Comparison of ENCODE assay signal across 8 mouse cellular contexts in genomic region chr14:24500845-24501186, GRCm38 (mm10). TPM values are rescaled to one million over a fixed set of nuclear protein-coding genes. Genes with fewer than 3 reads are reported as not detected.
DNase-seq lines count a peak whose midpoint lies in the region; ATAC-seq and TF ChIP-seq lines count a peak whose summit lies in the region.

No protein-coding gene starts in this region.

- TF ChIP-seq POLR2A in MEL (IDR thresholded peaks at IDR 0.05; ENCODE audit: control insufficient read depth in 1 of 2, insufficient read depth in 1 of 2, low read depth in 1 of 2, low read length in 2 of 2, poor library complexity in 1 of 2): no peak

- H3K4me3 ChIP-seq in heart, embryonic 12.5 days: no peak overlapping the region
- no peak overlapping the region for H3K4me3 ChIP-seq in MEL (ENCODE audit: control insufficient read depth in 1 of 2, insufficient read depth in 1 of 2, low read depth in 2 of 2, low read length in 2 of 2)
- no peak overlapping the region for H3K4me3 ChIP-seq in hindbrain, embryonic 13.5 days
- no peak overlapping the region for H3K4me3 ChIP-seq in midbrain, embryonic 11.5 days (ENCODE audit: low read depth, low read length)

- H3K79me2 ChIP-seq in MEL (ENCODE audit: control insufficient read depth, insufficient read depth, low read length, poor library complexity): no peaks in the 10 kb centered on the region; the same call in 1 of the 2 replicates

- peak overlapping the region; percentile 43 for H3K9ac ChIP-seq in heart, embryonic 12.5 days
- no peak overlapping the region for H3K9ac ChIP-seq in MEL (ENCODE audit: control insufficient read depth, low read depth, low read length, poor library complexity, severe bottlenecking)
- peak overlapping the region; percentile 65 for H3K9ac ChIP-seq in hindbrain, embryonic 13.5 days
- peak overlapping the region; percentile 54 for H3K9ac ChIP-seq in midbrain, embryonic 11.5 days (ENCODE audit: low read length)

- DNase-seq in heart, adult 11 months: no peak
- DNase-seq in MEL (ENCODE audit: low read depth, low spot score): no peak
- no peak for DNase-seq in midbrain, embryonic 11.5 days (ENCODE audit: low spot score, missing footprints)
- no peak for DNase-seq in retina, postnatal 1 day
- DNase-seq in frontal cortex, adult 2 months (ENCODE audit: extremely low spot score in 1 of 2, low spot score in 1 of 2): no peak
- DNase-seq in adrenal gland, adult 18-20 months (ENCODE audit: low spot score in 2 of 2): no peak

- H3K27ac ChIP-seq in heart, embryonic 12.5 days (ENCODE audit: poor library complexity, severe bottlenecking): no peak overlapping the region
- no peak overlapping the region for H3K27ac ChIP-seq in MEL (ENCODE audit: control insufficient read depth, low read depth, low read length)
- peak overlapping the region; percentile 94 for H3K27ac ChIP-seq in hindbrain, embryonic 13.5 days
- H3K27ac ChIP-seq in midbrain, embryonic 11.5 days (ENCODE audit: low read depth, low read length): peak overlapping the region; percentile 90

- no peak for ATAC-seq in heart, embryonic 12.5 days (ENCODE audit: insufficient number of reproducible peaks, low FRiP score)
- ATAC-seq in hindbrain, embryonic 13.5 days (ENCODE audit: low FRiP score): peak; percentile 57
- no peak; the same call in 1 of the 2 replicates for ATAC-seq in midbrain, embryonic 11.5 days (ENCODE audit: low FRiP score)

- H3K4me2 ChIP-seq in heart, embryonic 12.5 days: peak overlapping the region; percentile 54
- peak overlapping the region; percentile 16; the same call in 1 of the 2 replicates for H3K4me2 ChIP-seq in hindbrain, embryonic 13.5 days
- H3K4me2 ChIP-seq in midbrain, embryonic 11.5 days: peak overlapping the region; percentile 22

- H3K4me1 ChIP-seq in heart, embryonic 12.5 days (replicated peaks): peaks cover 7% of the 10 kb centered on the region
- H3K4me1 ChIP-seq in MEL (ENCODE audit: control insufficient read depth in 1 of 2, insufficient read depth in 2 of 2, low read length in 2 of 2): no peaks in the 10 kb centered on the region; a peak in 2 of 4 replicates
- H3K4me1 ChIP-seq in hindbrain, embryonic 13.5 days (replicated peaks): peaks cover 17% of the 10 kb centered on the region
- peaks cover 7% of the 10 kb centered on the region for H3K4me1 ChIP-seq in midbrain, embryonic 11.5 days (ENCODE audit: control insufficient read depth, insufficient read depth, low read length)

- no peak for TF ChIP-seq RAD21 in MEL (IDR thresholded peaks at IDR 0.05; ENCODE audit: low read depth, low read length)

- no peaks in the 10 kb centered on the region for H3K27me3 ChIP-seq in heart, embryonic 12.5 days (replicated peaks)
- no peaks in the 10 kb centered on the region for H3K27me3 ChIP-seq in MEL (ENCODE audit: control insufficient read depth in 1 of 2, insufficient read depth in 2 of 2, low read length in 2 of 2)
- H3K27me3 ChIP-seq in hindbrain, embryonic 13.5 days: no peaks in the 10 kb centered on the region
- H3K27me3 ChIP-seq in midbrain, embryonic 11.5 days (ENCODE audit: control insufficient read depth, insufficient read depth, low read length): no peaks in the 10 kb centered on the region

- no peak for TF ChIP-seq CTCF in MEL (IDR thresholded peaks at IDR 0.05 in 2 of 3, conservative IDR thresholded peaks at IDR 0.05 in 1 of 3; ENCODE audit: control insufficient read depth in 1 of 3, insufficient read depth in 1 of 3, low read depth in 2 of 3, low read length in 3 of 3, poor library complexity in 1 of 3, severe bottlenecking in 1 of 3)

- H3K36me3 ChIP-seq in heart, embryonic 12.5 days: peaks cover 39% of the 10 kb centered on the region
- H3K36me3 ChIP-seq in MEL (ENCODE audit: control insufficient read depth in 1 of 2, insufficient read depth in 2 of 2, low read length in 2 of 2): peaks cover 9 to 17% of the 10 kb centered on the region in 2 experiments
- peaks cover 33% of the 10 kb centered on the region for H3K36me3 ChIP-seq in hindbrain, embryonic 13.5 days
- H3K36me3 ChIP-seq in midbrain, embryonic 11.5 days (ENCODE audit: control insufficient read depth, insufficient read depth, low read length): peaks cover 14% of the 10 kb centered on the region

- no peaks in the 10 kb centered on the region for H3K9me3 ChIP-seq in heart, embryonic 12.5 days (replicated peaks)
- no peaks in the 10 kb centered on the region for H3K9me3 ChIP-seq in MEL (replicated peaks; ENCODE audit: insufficient read depth, low read length)
- no peaks in the 10 kb centered on the region for H3K9me3 ChIP-seq in hindbrain, embryonic 13.5 days
- no peaks in the 10 kb centered on the region for H3K9me3 ChIP-seq in midbrain, embryonic 11.5 days (ENCODE audit: control insufficient read depth, low read length)

- no peak for TF ChIP-seq EP300 in MEL (IDR thresholded peaks at IDR 0.05; ENCODE audit: low read depth in 1 of 2, low read length in 2 of 2)

- WGBS in heart, embryonic 12.5 days: 11% methylated on average over 8 of the region's 8 CpGs
- 5% methylated on average over 8 of the region's 8 CpGs for WGBS in hindbrain, embryonic 13.5 days
- WGBS in midbrain, embryonic 11.5 days: 7% methylated on average over 8 of the region's 8 CpGs

TF ChIP-seq in MEL, 35 proteins besides CTCF, POLR2A, EP300 and RAD21:
- no peak for TF ChIP-seq SMC3 (IDR thresholded peaks at IDR 0.05; ENCODE audit: low read depth, low read length)
- no peak for TF ChIP-seq USF2 (IDR thresholded peaks at IDR 0.05; ENCODE audit: borderline replicate concordance in 1 of 2, insufficient read depth in 1 of 2, low read depth in 1 of 2, low read length in 2 of 2)
- 0 out of 2 replicates have a peak, but pooled peaks have one; percentile 38 for TF ChIP-seq POLR2AphosphoS5 (IDR thresholded peaks at IDR 0.05; ENCODE audit: borderline replicate concordance, low read depth, low read length)
- TF ChIP-seq MEF2A (IDR thresholded peaks at IDR 0.05; ENCODE audit: extremely low read depth, insufficient replicate concordance, low read depth, low read length, poor library complexity, severe bottlenecking): no peak

RNA-seq across cellular contexts. Expression of gene Rps24, which starts 13.9 kb away (rescaled TPM):
- polyA plus RNA-seq in heart, embryonic 12.5 days (2016; fragmentation: Nextera tagmentation; extraction: Ambion mirVana): 836 and 843 TPM in 2 replicates
- total RNA-seq in MEL (2012; rRNA removed): 2,513 and 2,687 TPM in 2 replicates
- 1,000 to 10,000 TPM in 1 of 2 experiments, not detected in 1; 2,914 TPM for polyA plus RNA-seq in MEL (2012; ENCODE audit: insufficient read depth in 1 of 2, insufficient read length in 2 of 2, low read depth in 1 of 2, low replicate concordance in 2 of 2, missing spikeins in 1 of 2)
- polyA plus RNA-seq in hindbrain, embryonic 13.5 days (2015; fragmentation: Nextera tagmentation; extraction: Ambion mirVana): 660 and 675 TPM in 2 replicates
- 1,094 and 1,112 TPM in 2 replicates for polyA plus RNA-seq in midbrain, embryonic 11.5 days (2014; fragmentation: Nextera tagmentation; extraction: Ambion mirVana)
- polyA plus RNA-seq in frontal cortex, adult 2 months (2012; rRNA removed): 1,392 and 1,543 TPM in 2 replicates
- 1,000 to 10,000 TPM; 1,551 to 1,745 TPM for total RNA-seq in adrenal gland, adult 18-20 months (2021)

RNA-seq across cellular contexts. Expression of gene Polr3a, which starts 14.0 kb away (rescaled TPM):
- 12.8 and 15.3 TPM in 2 replicates for polyA plus RNA-seq in heart, embryonic 12.5 days (2016; fragmentation: Nextera tagmentation; extraction: Ambion mirVana)
- total RNA-seq in MEL (2012; rRNA removed): 22.8 and 24.0 TPM in 2 replicates
- polyA plus RNA-seq in MEL (2012; ENCODE audit: insufficient read depth in 1 of 2, insufficient read length in 2 of 2, low read depth in 1 of 2, low replicate concordance in 2 of 2, missing spikeins in 1 of 2): 10 to 100 TPM in 1 of 2 experiments, not detected in 1; 26.6 TPM
- 20.7 and 22.6 TPM in 2 replicates for polyA plus RNA-seq in hindbrain, embryonic 13.5 days (2015; fragmentation: Nextera tagmentation; extraction: Ambion mirVana)
- 17.6 and 17.9 TPM in 2 replicates for polyA plus RNA-seq in midbrain, embryonic 11.5 days (2014; fragmentation: Nextera tagmentation; extraction: Ambion mirVana)
- 16.5 and 19.0 TPM in 2 replicates for polyA plus RNA-seq in frontal cortex, adult 2 months (2012; rRNA removed)
- 10 to 100 TPM; 15.6 to 19.4 TPM for total RNA-seq in adrenal gland, adult 18-20 months (2021)

Comparison
In these comparisons a context has a peak if more than half of its experiments do, and no peak if none do; other contexts are left out.
1. H3K27ac ChIP-seq: peak in hindbrain, embryonic 13.5 days (single experiment) and midbrain, embryonic 11.5 days (single experiment); none in heart, embryonic 12.5 days (single experiment) and MEL (single experiment).
2. Peak in every context shown above with its lines, with median percentiles within 50 percentile points of each other: H3K4me2 ChIP-seq.